Mouse (Mus musculus) gastrocnemius, postnatal 36 days (tissue): Measurements from ENCODE around the gene Spata25. TPM values are rescaled to one million over a fixed set of nuclear protein-coding genes. Genes with fewer than 3 reads are reported as not detected.
"Not testable (repeated sequence)": the region's sequence is repeated elsewhere in the genome, so short reads cannot be mapped to it uniquely, and the experiment has no call there.

Source experiments
- DNase-seq, 2 experiments: peaks; one replicate each; pipeline ENCODE4 v3.0.0; 2022
- intact Hi-C: fragments of 180-260 bp; cut with DNase I; formaldehyde crosslinking; loops from one replicate; pipeline ENCODE4 v1.15.1; 2025
- total RNA-seq, 2 experiments: library from RNA; stranded (reverse); gene quantifications; 2 replicates each; pipeline ENCODE4 v1.2.3; 2021

The Spata25 gene
- total RNA-seq, 2 experiments from 2014 or later: 0.36 TPM; not detected in 1

DNA sequence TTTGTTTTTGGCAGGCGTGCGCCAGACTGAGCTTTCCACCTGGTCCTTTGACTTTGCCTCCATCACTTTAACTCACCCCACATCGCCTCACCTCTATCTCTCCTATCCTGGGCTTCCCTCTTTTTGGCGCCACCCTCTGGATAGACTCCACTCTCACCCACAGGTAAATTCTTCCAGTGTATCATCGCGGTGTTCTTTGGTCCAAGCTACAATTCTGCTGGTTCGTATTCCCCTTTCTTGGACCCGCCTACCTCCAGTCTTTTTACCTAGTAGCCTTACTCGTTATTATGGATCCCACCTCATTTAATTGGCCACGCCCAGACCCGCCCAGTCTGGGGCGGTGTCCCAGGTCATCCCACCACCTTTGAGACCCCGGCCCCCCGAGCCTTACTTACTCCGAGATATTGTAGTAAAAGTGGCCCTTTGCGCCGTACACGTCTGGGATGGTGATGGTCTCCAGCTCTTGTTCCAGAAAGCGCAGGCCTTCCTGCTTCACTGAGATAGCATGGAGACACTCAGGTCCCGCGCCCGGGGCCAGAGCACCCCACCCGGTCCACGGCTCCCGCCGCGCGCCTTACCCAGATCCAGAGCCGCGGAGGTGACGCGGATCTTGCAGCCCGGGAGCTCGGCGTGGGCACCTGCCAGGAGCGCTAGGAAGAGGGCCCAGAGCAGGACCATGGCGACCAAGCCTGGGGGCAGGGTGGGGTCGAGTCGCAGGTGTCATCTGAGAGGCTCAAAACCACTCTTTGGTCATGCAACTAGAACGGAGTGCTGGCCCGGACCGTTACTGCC lies 28.2 kb upstream of the Spata25 start:
- DNase-seq: no peak
- intact Hi-C loops: no loop called here

DNA sequence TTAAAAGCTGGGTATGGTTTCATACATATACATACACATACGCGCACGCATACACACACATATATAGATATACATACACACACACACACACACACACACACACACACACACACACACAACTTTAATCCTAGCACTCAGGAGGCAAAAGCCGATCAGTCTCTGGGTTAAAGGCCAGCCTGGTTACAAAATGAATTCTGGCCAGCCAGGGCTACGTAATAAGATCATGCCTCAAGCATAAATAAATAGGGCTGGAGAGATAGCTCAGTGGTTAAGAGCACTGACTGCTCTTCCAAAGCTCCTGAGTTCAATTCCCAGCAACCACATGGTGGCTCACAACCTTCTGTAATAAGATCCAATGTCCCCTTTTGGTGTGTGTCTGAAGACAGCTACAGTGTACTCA lies 27.2 kb upstream of the Spata25 start:
- intact Hi-C loops: not testable (repeated sequence)

DNA sequence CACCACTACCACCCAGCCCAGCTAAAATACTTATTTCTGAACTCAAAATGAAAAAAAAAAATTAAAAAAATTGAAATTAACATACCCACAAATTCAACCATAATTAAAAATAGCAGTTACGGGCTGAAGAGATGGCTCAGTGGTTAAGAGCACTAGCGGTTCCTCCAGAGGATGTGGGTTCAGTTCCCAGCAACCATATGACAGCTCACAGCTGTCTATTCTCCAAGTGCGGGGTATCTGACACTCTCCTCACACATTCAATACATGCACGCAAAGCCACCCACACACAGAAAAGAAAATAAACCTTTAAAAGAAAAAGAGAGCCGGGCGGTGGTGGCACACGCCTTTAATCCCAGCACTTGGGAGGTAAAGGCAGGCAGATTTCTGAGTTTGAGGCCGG lies 21.7 kb upstream of the Spata25 start:
- intact Hi-C loops: no loop called here
- no peak for DNase-seq

More for the DNA sequence above, 27.2 kb upstream of the Spata25 start:
- DNase-seq: not testable (repeated sequence)

DNA sequence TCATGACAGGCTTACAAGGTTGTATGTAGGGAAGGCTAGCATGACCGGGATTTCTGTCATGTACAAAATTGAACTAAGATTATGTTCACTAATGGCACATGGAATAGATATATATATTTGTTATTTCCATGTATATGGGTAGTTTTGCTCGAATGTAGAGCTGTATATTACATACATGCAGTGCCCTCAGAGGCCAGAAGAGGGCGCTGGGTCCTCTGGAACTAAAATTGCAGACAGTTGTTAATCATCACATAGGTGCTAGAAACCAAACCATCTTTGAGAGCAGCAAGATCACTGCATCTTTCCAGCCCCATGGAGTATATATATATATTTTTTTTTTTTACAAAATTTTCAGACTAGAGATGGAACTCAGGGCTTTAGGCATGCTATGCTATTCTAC lies 17.4 kb upstream of the Spata25 start:
- intact Hi-C loops: no loop called here

DNA sequence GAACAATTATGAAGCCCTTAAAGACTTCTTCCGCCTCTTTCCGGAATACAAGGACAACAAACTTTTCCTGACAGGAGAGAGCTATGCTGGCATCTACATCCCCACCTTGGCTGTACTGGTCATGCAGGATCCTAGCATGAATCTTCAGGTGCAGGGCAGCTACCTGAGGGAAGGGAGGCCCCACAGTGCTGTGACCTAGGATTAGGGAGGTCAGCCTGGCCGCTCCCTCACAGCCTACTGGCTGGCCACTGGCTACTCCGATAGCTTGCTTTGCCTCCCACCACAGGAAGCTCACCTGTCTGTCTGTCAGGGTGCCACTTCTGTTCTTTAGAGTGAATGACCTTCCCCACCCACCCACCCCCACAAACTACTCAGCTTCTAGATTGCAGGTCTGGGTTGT lies 6.8 kb upstream of the Spata25 start:
- DNase-seq: no peak
- intact Hi-C loops: loop anchor here (10.0 kb wide), 1 partner anchor 70 kb away; no protein-coding TSS in a partner anchor

More for the DNA sequence above, 17.4 kb upstream of the Spata25 start:
- no peak for DNase-seq

DNA sequence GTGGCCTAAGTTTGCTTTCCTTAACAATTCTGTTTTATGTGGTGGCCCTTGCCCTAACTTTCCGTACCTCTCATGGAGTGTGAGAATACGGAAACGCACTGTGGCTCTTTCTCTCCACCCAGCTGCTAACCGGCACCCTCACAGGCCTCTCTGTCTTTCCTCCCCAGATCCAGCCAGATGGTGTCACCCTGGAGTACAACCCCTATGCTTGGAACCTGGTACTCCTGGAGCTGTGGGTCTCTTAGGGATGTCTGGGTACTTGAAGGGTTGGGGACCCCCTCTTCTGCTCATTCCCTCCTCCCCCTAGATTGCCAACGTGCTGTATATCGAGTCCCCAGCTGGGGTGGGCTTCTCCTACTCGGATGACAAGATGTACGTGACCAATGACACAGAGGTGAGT lies 6.2 kb upstream of the Spata25 start:
- no peak for DNase-seq
- intact Hi-C loops: loop anchor here (10.0 kb wide), 1 partner anchor 70 kb away; no protein-coding TSS in a partner anchor

DNA sequence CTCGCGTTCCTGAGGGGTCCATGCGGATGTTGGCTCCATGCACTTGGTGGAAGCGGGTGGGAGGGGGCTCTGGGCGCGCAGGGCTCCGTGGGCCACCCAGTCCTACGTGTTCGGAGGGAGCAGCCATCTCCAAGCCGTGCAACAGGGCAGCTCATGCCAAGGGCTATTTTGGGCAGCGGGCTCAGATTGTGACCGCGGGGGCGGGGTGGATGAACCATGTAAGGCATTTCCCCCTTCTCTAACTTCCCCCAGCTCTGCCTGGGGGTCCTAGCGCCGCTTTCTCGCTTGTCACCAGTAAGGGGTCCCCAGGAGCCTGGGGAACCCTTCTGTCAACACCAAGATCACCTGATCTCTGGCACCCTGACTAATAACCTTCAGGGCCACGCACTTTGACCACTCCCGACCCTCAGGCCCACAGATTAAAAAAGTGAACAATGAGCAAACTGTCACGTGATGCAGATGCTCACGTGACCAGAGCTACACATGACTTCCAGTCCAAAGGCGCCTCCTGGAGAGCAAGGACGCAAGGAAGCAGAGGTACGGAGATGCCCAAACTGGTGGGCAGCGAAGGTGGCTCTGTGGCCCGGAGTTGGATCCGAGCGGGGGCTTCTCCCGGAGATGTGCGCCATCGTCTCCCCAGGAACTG lies 5.1 kb upstream of the Spata25 start, which contains the start of gene Neurl2:
TSS of gene Neurl2 (minus strand) at position 143 of the 646 bp plus-strand sequence.
- intact Hi-C loops: loop anchor here (10.0 kb wide), 1 partner anchor 71 kb away; no protein-coding TSS in a partner anchor
- DNase-seq: peak; percentile 82 to 88

DNA sequence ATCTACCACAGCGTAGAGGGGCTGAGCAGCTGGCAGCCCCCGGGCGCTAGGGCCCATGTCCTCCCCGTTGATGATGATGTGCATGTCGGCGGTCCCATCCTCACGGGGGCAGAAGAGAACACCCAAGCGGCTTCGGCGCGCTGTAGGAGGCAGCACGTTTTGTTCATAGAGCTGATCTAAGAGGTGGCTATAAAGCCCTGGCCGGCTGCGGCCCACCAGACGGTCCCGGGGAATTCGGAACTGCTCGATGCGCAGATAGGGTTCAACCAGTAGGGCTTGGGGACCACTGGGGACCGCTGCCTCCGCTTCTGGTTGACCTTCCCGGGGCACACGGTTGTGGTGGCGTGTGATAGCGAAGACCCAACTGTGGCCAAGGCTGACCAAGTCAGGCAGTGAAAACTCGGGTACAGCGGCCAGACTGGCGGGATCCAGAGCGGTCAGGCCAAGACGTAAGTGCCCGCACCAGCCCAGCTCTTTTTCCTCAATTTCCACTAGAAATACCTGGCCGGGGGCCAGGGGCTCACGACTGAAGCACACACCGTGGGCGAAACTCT lies 4.5 kb upstream of the Spata25 start, which contains the start of gene Ctsa:
TSS of gene Ctsa (plus strand) at position 126 of the 554 bp plus-strand sequence.
- intact Hi-C loops: loop anchor here (10.0 kb wide), 1 partner anchor 72 kb away; no protein-coding TSS in a partner anchor
- peak; percentile 71 for DNase-seq

DNA sequence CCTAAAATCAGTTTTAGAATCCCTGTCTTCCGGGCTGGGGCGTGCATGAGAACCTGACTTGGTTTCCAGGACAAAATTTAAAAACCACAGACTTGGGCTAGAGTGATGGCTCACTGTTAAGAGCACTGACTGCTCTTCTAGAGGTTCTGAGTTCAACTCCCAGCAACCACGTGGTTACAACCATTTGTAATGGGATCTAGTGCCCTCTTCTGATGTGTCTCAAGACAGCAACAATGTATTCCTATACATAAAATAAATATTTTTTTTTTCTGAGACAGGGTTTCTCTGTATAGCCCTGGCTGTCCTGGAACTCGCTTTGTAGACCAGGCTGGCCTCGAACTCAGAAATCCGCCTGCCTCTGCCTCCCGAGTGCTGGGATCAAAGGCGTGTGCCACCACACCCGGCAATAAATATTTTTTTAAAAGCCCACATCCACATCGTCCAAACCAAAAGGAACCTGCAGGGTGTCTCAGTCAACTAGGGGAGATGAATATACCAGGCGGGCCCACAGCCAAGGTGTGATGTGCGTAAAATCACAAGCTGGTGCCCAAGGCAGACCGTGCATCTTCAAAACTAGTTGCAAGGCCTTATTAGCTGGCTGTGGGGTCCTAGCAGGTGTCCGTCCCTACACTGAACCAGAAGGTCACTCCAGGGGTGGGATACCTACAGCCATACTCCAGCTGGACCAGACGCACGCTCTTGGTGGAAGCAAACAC lies 3.9 kb upstream of the Spata25 start:
- intact Hi-C loops: loop anchor here (10.0 kb wide), 1 partner anchor 73 kb away; no protein-coding TSS in a partner anchor
- DNase-seq: no peak

DNA sequence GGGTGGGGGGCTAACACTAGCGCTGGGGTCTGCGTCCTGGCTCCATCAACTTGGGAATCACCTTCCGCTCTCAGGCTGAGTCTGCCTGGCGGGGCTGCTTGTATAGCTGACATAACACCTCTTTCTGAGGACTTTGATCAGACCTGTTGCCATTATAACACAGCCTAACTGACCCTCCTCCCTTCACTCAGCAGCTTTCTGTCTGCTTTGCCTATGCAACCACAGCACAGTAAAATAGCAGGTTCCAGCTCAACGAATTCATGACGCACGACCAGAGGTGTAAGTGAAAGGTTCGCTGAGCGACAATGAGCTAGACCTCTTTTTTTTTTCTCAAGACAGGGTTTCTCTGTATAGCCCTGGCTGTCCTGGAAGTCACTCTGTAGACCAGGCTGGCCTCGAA lies 2.7 kb upstream of the Spata25 start:
- no peak for DNase-seq
- intact Hi-C loops: loop anchor here (10.0 kb wide), 1 partner anchor 74 kb away; no protein-coding TSS in a partner anchor

DNA sequence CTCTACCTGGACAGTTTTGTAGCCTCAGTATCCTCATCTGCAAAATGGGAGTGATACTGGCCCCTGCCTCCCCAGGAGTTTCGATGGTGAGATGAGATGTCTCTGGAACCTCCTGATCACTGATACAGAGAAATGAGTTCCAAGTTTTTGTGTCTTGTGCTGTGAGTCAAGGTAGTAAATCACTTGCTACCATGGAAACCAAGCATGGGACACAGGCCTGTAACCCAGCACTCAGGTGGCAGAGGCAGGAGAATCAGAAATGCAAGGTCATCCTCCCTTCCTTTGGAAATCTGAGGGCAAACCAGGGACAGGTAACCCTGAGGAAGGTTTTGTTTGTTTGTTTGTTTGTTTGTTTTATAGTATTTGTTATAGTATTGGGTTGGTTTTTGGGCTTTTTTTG lies 753 bp upstream of the Spata25 start:
- no peak for DNase-seq
- intact Hi-C loops: loop anchor here (10.0 kb wide), 1 partner anchor 206 kb away; the partner anchor contains the start of gene Ncoa5

DNA sequence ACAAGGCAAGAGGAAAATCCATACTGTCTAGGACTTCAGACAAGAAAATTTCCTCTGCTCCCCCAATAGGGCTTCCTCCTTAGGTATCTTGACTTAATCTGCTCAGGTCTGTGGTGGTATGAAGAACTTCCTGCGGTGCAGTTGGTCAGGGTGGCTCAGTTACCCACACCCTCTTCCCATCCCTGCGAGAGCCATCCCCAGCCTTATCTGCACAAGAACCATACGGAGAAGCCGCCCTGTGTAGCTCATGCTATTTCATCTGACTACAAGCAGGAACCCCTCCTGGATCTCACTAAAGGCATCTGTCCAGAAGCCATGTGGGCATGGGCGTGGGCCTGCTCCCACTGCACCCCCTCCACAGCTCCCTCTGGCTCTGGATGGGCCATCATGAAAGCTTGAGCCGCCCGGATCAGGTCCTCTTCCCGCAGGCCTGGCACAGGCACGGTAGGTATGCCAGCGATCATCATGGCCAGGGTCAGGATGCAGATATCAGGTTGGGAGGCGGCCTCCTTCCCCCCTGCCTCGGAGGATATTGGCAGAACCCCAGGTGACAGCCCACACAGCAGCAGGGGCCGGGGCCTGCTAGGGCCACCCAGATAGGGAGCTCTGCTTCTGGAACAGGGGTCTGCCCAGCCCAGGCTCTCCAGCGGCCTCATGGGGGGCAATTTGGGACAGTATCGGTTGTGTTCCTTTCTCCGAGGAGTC lies 1.0 kb downstream of the Spata25 start:
- no peak for DNase-seq
- intact Hi-C loops: loop anchor here (10.0 kb wide), 1 partner anchor 208 kb away; the partner anchor contains the start of gene Ncoa5

DNA sequence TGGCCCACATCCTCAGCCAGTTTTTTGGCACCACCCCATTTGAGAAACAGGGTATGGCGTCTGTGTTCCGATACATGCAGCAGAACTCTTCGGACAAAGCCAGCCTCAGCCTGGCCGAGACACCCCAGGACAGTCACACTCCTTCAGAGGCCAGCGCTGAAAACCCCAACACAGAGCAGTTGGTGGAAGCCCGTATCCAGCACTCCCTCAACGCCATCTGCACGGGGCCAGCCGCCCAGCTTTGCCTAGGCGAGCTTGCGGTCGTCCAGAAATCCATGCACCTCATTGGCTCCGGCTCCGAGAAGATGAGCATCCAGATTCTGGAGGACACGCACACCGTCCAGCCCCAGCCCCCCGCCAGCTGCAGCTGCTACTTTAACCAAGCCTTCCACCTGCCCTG lies 2.8 kb downstream of the Spata25 start:
- no peak for DNase-seq
- intact Hi-C loops: loop anchor here (10.0 kb wide), 1 partner anchor 209 kb away; the partner anchor contains the start of gene Ncoa5

DNA sequence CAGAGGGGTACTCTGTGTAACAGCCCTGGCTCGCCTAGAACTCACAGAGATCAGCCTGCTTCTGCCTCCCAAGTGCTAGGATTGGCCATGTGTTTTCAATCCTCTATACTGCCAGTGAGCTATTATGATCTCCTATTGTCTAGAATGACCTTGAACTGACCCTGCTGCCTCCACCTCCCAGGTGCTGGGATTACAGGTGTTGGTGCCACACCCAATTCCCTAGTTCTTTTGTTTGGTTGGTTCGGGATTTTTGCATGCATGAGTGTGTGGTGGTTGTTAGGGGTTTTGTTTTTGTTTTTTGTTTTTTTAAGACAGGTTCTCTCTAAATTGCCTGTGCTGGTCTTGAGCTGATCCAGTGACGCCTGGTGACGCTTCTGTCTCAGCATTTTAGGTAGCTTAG lies 4.4 kb downstream of the Spata25 start:
- no peak for DNase-seq
- intact Hi-C loops: loop anchor here (10.0 kb wide), 1 partner anchor 211 kb away; the partner anchor contains the start of gene Ncoa5

DNA sequence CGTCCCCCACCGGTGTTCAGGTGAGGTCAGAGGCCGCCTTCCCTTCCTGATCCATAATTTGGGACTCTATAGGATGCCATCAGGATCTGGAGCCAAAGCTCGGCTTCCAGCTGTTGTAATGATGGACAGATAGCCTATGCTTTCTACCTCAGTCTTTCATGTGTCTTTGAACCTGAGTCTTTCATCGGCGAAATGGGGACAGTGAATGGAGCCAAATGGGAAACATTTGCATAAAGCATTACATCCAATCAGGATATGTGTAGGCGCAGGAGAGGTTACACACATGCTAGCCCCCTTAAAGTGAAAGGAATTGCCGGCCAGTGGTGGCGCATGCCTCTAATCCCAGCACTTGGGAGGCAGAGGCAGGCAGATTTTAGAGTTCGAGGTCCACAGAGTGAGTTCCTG lies 5.2 kb downstream of the Spata25 start:
- DNase-seq: no peak
- intact Hi-C loops: loop anchor here (10.0 kb wide), 1 partner anchor 212 kb away; the partner anchor contains the start of gene Ncoa5

DNA sequence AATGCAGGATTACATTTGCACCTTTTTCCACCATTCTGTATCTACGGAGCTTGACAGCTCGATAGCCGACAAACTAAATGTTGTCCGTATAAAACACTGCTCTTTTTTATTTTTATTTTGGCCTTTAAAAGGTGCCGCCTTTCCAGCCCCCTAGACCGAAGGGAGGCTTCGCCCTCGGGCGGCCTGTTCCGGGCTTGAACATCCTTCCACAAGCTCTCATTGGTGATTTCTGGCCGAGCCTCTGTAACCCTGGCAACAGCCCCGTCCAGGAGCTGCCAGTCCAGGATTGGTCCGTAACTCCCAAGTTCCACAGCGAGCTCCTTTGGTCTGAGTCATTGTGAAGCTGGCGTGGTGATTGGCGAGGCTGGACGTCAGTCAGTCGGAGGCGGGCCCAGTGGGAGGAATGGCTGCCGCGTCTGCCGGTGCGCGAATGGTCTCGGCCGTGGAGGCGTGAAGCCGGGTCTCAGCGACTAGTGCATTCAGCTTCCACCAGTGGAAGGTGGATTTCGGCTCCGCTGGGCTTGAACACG lies 5.6 kb downstream of the Spata25 start, which contains the start of gene Zswim1:
TSS of gene Zswim1 (plus strand) at position 51 of the 530 bp plus-strand sequence.
- peak; percentile 100 for DNase-seq
- intact Hi-C loops: loop anchor here (10.0 kb wide), 1 partner anchor 212 kb away; the partner anchor contains the start of gene Ncoa5

DNA sequence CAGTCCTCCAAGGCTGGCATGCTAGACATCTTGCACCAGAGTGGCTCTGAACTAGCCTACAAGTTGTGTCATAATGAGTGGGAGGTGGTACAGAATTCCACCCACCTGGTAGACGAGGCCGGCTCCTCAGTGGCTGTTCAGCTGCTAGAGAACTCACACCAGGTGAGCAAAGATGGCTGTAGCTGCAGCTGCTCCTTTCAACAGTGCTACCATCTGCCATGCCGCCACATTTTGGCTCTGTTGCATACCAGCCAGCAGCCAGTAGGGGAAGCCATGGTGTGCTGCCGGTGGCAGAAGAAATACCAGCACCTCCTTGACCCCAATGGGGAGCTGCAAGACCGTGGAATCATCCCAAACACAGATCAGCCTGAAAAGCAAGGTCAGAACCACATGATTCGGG lies 7.3 kb downstream of the Spata25 start:
- intact Hi-C loops: loop anchor here (10.0 kb wide), 1 partner anchor 214 kb away; the partner anchor contains the start of gene Ncoa5
- no peak for DNase-seq

DNA sequence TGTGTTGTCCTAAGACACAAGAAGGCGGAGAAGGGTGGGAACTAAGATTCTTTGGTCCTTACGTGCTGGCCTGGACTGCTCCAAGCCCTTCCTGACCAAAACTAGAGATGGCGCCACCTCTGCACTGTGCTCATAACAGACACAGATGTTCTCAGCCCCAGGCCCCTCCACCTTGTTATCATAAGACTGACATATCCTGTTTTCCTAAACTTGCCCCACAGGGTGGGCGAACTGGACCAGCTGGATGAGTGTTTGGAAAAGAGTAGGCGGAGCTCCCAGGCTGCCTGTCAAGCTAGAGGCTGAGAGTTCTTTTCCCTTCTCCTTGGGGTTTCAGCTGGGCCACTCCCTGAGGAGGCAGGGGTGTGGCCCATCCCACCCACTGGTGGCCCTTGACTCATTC lies 10.6 kb downstream of the Spata25 start:
- intact Hi-C loops: no loop called here
- DNase-seq: no peak

DNA sequence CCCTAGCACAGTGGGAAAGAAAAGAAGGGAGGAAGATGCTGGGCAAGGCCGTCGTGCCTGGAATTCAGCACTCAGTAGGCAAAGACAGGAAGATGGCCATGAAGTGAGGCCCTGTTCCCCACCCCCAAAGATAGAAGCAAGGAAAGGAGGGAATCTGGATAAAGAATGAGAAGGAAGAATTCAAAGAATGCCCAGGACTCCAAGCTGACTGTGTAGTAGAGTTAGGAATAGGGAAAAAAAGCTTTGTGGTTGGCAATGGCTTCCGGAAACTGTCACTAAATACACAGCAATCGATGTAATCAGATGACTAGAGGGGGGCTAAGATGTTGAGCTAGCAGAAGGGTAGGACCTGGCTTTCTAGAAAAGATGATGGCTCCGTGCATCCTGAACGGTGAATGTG lies 11.1 kb downstream of the Spata25 start:
- intact Hi-C loops: no loop called here
- no peak for DNase-seq
